Mouse (Mus musculus) cerebellum, adult 8-10 months (tissue): ENCODE measurements around the gene Slc39a11.
"Not testable (repeated sequence)": the region's sequence is repeated elsewhere in the genome, so short reads cannot be mapped to it uniquely, and the experiment has no call there.

Experiments used
- DNase-seq: peaks from one replicate; pipeline ENCODE4 v3.0.0; 2022

The Slc39a11 gene

GRCm38 (mm10) chr11:113666648-113667047 is 16.8 kb upstream of the Slc39a11 start:
- no peak for DNase-seq

GRCm38 (mm10) chr11:113666205-113666604 is 16.3 kb upstream of the Slc39a11 start:
- no peak for DNase-seq

- DNase-seq, result no peak
Observed at GRCm38 (mm10) chr11:113664279-113664678, 14.4 kb upstream of the Slc39a11 start.

- DNase-seq, result no peak
Observed at GRCm38 (mm10) chr11:113661835-113662351, 12.0 kb upstream of the Slc39a11 start.

DNA sequence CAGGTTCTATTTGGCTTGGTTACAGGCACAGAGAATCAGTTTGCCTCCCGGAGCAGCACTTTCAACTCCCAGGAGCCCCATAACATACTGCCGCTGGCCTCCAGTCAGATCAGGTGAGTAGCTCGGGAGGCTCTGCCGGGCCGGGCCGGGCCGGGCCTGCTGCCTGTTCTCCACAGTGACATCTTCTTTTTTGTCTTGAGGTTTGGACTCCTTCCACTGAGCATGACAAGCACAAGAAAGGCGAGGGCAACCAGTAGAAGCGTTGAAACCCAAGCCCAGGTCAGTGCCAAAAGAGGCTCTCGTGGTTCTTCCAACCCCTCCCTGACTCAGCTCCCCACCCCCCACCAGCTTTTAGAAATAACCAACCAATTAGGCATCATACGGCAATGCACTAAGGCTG is 11.1 kb upstream of the Slc39a11 start:
- DNase-seq, result no peak

DNA sequence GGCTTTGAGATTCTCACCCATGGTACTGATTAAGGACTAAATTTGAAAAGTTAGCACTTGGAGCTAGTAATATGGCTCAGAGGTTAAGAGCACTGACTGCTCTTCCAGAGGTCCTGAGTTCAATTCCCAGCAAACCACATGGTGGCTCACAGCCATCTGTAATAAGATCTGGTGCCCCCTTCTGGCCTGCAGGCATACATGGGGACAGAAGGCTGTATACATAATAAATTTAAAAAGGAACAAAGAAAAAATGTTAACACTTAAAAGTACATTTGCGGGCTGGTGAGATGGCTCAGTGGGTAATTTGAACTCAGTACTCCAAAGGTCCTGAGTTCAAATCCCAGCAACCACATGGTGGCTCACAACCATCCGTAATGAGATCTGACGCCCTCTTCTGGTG is 10.3 kb upstream of the Slc39a11 start:
- not testable (repeated sequence) for DNase-seq

- no peak for DNase-seq
Observed at GRCm38 (mm10) chr11:113658763-113659162, 8.9 kb upstream of the Slc39a11 start.

GRCm38 (mm10) chr11:113658319-113658718 is 8.4 kb upstream of the Slc39a11 start:
- no peak for DNase-seq

DNA sequence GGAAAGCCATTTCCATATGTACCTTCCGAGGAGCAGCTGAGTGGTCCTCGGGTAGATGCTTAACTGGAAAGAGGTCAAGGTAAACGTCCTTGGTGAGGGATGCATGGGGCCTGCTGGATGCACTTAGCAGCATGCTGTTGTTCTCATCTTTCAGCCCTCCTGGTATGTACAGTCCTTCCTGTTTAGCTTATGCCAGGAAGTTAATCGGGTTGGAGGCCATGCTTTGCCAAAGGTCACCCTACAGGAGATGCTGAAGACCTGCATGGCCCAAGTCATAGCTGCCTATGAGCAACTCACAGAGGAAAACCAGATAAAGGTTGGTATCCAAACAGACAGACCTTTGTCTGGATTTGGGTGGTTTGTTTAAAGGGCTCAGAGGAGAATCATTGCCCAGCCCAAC is 7.3 kb upstream of the Slc39a11 start:
- DNase-seq, result no peak

GRCm38 (mm10) chr11:113656511-113656932 is 6.6 kb upstream of the Slc39a11 start:
- peak; percentile 92 for DNase-seq

- no peak for DNase-seq
Observed at GRCm38 (mm10) chr11:113654561-113655270, 4.8 kb upstream of the Slc39a11 start.

DNA sequence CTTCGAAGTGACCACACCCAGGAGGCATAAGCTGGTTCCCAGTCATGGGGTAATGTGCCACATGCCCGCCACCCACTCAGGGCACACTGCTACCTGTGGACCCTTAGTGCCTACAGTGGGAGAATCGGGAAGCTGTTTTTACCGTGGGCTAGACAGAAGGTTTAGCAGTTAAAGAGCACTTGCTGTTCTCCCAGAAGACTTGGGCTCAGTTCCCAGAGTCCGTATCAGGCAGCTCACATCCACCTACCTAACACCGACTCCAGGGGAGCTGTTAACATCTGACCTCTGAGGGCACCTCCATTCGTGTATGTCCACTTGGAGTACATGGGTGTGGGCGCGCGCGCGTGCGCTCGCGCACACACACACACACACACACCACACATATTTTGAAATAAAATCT is 4.2 kb upstream of the Slc39a11 start:
- no peak for DNase-seq

- DNase-seq, result no peak
Observed at GRCm38 (mm10) chr11:113652516-113652915, 2.6 kb upstream of the Slc39a11 start.

DNA sequence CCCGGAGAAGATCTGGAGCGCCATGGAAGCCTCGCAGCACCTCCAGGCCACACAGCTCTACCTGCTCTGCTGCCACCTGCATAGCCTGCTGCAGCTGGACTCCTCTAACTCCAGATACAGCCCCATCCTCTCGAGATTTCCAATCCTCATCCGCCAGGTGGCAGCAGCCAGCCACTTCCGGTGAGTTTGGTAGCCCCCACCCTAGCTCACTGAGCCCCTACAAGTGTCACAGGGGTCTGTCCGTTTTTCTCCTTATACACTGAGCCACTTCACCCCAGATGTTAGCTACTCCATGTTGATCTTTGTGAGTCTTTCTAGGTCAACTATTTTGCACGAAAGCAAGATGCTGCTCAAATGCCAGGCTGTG is 2.0 kb upstream of the Slc39a11 start:
- DNase-seq, result no peak

DNA sequence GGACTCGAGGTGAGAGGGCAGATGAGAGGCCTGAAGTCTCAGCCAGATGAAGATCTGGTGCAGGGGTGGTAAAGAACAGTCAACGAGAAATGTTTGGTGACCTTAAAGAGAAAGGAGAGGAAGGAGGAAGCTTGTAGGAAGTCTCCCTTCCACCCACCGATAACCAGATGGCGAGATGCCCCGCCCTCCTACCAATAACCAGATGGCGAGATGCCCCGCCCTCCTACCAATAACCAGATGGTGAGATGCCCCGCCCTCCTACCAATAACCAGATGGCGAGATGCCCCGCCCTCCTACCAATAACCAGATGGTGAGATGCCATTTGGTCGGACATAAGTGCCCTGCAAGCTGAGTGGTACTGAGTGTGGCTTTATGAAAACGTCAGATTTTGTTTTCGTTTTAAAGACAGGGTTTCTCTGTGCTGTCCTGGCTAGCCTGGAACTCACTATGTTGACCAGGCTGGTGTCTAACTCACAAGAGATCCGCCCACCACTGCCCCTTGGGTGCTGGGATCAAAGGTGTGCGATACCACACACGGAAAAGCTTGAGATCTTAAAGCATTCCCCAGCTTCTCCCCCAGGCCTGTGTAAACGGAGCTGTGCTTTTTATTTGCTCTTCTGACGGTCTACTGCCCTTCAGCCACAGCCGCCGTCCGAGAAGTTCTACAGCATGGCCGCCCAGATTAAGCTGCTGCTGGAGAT is 1.5 kb upstream of the Slc39a11 start:
- DNase-seq, result peak; percentile 61

GRCm38 (mm10) chr11:113648690-113649352 is 1.1 kb downstream of the Slc39a11 start, which contains the start of gene Cog1:
Gene Cog1, plus strand, starts transcription at chr11:113649169.
- DNase-seq, result no peak

DNA sequence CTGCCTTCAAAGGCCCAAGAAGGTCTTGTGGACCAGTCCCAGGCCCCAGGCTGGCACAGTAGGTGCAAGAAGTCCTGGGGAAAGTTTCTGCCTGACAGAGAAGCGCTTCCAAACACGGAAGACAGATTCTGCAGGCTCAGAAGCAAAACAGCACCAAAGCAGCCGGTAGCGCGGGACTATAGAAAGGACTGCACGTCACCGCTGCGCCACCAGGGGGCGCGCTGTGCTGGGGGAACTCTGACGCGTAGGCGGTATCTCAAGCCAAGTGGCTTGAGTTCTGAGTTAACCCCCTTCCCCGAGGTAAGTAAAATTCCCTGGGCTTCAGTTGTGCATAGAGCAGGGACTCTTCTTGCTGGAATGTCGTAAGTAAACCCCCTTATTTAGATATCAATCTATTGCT is 1.7 kb downstream of the Slc39a11 start:
- peak; percentile 88 for DNase-seq

- no peak for DNase-seq
Observed at GRCm38 (mm10) chr11:113645181-113645580, 4.7 kb downstream of the Slc39a11 start.

GRCm38 (mm10) chr11:113638680-113639079 is 11.2 kb downstream of the Slc39a11 start:
- no peak for DNase-seq

DNA sequence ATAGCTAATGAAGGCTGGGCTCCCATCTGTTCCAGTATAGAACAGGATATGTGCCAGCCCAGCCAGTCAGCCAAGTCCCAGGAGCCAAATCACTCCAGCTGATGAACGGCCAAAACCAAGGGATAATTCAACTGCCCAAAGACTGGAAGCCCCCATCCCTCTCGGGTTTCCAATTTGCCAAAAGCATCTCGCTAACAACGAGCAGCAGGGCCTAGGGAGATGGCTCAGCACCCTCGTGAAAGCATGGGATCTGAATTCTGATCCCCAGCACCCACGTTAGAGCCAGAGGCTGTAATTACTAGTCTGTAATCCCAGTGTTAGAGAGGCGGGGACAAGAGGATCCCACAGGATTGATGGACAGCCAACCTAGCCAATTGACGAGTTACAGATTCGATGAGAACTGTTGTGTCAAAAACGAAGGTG is 15.2 kb downstream of the Slc39a11 start:
- DNase-seq, result no peak

- DNase-seq, result no peak
Observed at GRCm38 (mm10) chr11:113633398-113633797, 16.5 kb downstream of the Slc39a11 start.

DNA sequence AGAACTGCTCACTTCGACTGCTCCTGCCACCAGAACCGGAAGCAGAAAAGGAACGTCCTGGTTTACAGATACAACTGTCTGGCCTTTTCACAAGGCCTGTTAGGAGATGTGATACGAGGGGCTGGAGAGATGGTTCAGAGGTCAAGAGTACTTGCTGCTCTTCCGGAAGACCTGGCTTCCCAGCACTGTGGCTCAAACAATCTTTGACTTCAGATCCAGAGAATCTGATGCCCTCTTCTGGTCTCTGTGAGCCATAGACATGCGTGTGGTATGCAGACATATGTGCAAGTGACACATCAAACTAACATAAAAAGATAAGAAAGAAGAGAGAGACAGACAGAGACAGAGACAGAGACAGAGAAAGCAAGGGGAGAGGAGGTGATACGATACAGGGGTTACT is 17.6 kb downstream of the Slc39a11 start:
- no peak for DNase-seq

DNA sequence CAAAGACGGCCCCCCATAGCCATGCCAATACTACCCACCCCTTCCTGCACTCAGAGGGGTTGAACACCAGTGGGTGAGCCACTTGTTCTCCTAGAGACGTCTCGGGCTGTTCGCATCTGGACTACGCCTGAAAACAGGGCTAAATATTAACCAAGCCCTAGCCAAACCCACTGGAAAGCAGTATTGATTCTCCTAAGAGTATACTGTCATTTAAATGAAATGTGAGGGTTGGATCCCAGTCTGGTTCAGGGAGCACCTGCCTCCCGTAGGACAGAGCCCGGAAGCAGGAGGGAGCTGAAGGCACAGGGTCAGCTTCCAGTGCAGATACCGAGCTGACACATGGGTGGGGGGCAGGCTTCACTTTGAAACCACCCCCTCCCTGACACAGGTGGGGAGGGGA is 18.0 kb downstream of the Slc39a11 start:
- DNase-seq, result no peak

DNA sequence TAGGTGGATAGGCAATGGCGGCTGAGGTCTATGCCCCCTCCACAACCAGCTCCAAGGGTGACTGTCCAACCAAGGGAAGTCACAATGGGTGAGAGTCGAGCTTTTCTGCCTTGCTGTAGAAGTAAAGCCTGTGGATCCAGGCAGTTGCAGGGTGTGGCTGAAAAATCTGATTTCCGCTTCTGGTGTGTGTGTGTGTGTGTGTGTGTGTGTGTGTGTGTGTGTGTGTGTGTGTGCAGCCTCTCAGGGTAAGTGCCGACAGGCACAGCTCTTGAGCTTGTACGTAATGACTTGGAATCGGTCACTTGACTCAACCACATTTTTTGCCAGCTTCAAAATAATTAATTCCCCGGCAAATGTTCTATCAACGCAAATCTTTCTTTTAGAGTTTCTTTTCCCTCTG is 18.6 kb downstream of the Slc39a11 start:
- DNase-seq, result no peak
